Mouse (Mus musculus) megakaryocyte, embryonic 14.5 days (primary cell): ENCODE results near the gene Prox2.

ENCODE experiments used
- FLI1 ChIP-seq: IDR thresholded peaks from 2 replicates; pipeline ENCODE4 v1.6.1; 2012; ENCODE audit warnings: low read length, inconsistent platforms, mixed read lengths
- GATA1 ChIP-seq: IDR thresholded peaks from 3 replicates; pipeline ENCODE4 v1.6.1; 2012; ENCODE audit warnings: mixed read lengths, low read length, inconsistent platforms, borderline replicate concordance

DNA sequence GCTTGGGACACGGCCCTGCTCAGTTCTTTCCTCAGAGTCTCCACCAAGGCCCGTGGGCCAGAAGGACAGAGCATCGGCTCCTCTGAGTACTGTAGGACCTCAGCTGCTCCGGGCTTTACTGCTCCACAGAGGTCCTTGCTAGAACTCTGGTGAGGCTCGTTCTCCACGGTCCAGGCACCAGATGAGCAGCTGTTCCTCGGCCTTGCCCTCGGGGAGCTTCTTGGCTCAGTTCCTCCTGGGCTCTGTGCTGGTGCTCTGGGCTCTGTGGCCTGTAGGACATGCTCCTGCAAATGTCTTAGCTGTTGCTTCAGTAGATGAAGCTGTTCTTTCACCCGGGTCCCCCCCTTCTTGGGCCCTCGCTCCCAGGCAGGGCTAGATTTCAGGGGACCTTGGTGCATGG is 15.9 kb downstream of the Prox2 start:
- TF ChIP-seq FLI1 (no peak), GATA1 (no peak)
